Mouse (Mus musculus) myocyte (in vitro differentiated cells): ENCODE data around the gene Elp6. TPM values are rescaled to one million over a fixed set of nuclear protein-coding genes. Genes with fewer than 3 reads are reported as not detected.

Experiments used
- H3K27me3 ChIP-seq: one replicate; pipeline ENCODE4 v1.6.1; 2011; ENCODE audit not compliant: control insufficient read depth, insufficient read depth, insufficient read length
- H3K36me3 ChIP-seq: one replicate; pipeline ENCODE4 v1.6.1; 2011; ENCODE audit not compliant: control insufficient read depth, insufficient read depth
- H3K4me2 ChIP-seq: one replicate; pipeline ENCODE4 v1.6.1; 2011; ENCODE audit warnings: low read depth, control low read depth
- H3K4me3 ChIP-seq: one replicate; pipeline ENCODE4 v1.5.1; 2011; ENCODE audit warnings: mild to moderate bottlenecking, control low read depth, moderate library complexity
- H3K79me2 ChIP-seq: one replicate; pipeline ENCODE4 v1.6.1; 2011; ENCODE audit not compliant: control insufficient read depth, insufficient read depth
- H3ac ChIP-seq: one replicate; pipeline ENCODE4 v1.6.1; 2011; ENCODE audit not compliant: control insufficient read depth, insufficient read length
- CEBPB ChIP-seq: IDR thresholded peaks from 2 replicates; pipeline ENCODE4 v1.6.1; 2011; ENCODE audit warnings: mild to moderate bottlenecking, moderate library complexity; ENCODE audit not compliant: poor library complexity, insufficient read depth, severe bottlenecking
- E2F4 ChIP-seq: IDR thresholded peaks from one replicate; pipeline ENCODE4 v1.6.1; 2011; ENCODE audit warnings: mild to moderate bottlenecking, control low read depth, moderate library complexity; ENCODE audit not compliant: insufficient read depth
- MAX ChIP-seq: IDR thresholded peaks from one replicate; pipeline ENCODE4 v1.6.1; 2011; ENCODE audit warnings: low read depth, mild to moderate bottlenecking, control low read depth
- MYOD1 ChIP-seq, 3 experiments: IDR thresholded peaks; one replicate each; pipeline ENCODE4 v1.6.1; 2011; ENCODE audit warnings: control low read depth in 2 of 3, low read depth in 2 of 3, mild to moderate bottlenecking in 2 of 3, moderate library complexity in 1 of 3; ENCODE audit not compliant: insufficient read length in 2 of 3, control insufficient read depth in 1 of 3
- MYOG ChIP-seq, 3 experiments: IDR thresholded peaks; one replicate each; pipeline ENCODE4 v1.6.1; 2011; ENCODE audit warnings: control low read depth in 2 of 3, low read depth in 2 of 3, mild to moderate bottlenecking in 2 of 3; ENCODE audit not compliant: insufficient read length in 2 of 3, control insufficient read depth in 1 of 3, insufficient read depth in 1 of 3
- POLR2A ChIP-seq: IDR thresholded peaks from one replicate; pipeline ENCODE4 v1.6.1; 2011; ENCODE audit warnings: low read depth, mild to moderate bottlenecking, control low read depth, moderate library complexity; ENCODE audit not compliant: insufficient read length
- POLR2AphosphoS2 ChIP-seq: IDR thresholded peaks from one replicate; pipeline ENCODE4 v1.6.1; 2011; ENCODE audit warnings: low read depth, control low read depth; ENCODE audit not compliant: insufficient read length
- REST ChIP-seq: IDR thresholded peaks from one replicate; pipeline ENCODE4 v1.6.1; 2011; ENCODE audit warnings: mild to moderate bottlenecking, control low read depth, moderate library complexity; ENCODE audit not compliant: insufficient read depth, insufficient read length
- SRF ChIP-seq: IDR thresholded peaks from one replicate; pipeline ENCODE4 v1.6.1; 2011; ENCODE audit warnings: low read depth; ENCODE audit not compliant: control insufficient read depth, insufficient read length
- TCF12 ChIP-seq: IDR thresholded peaks from one replicate; pipeline ENCODE4 v1.6.1; 2011; ENCODE audit warnings: mild to moderate bottlenecking, control low read depth; ENCODE audit not compliant: poor library complexity, insufficient read depth, severe bottlenecking
- TCF3 ChIP-seq: IDR thresholded peaks from one replicate; pipeline ENCODE4 v1.6.1; 2011; ENCODE audit warnings: low read depth, control low read depth; ENCODE audit not compliant: insufficient read length
- USF1 ChIP-seq: IDR thresholded peaks from one replicate; pipeline ENCODE4 v1.6.1; 2011; ENCODE audit warnings: low read depth, mild to moderate bottlenecking, control low read depth, moderate library complexity
- polyA plus RNA-seq: library from polyadenylated mRNA; unstranded; fragments of >200 nt; fragmentation: generic; extraction: Trizol; gene quantifications from one replicate; pipeline ENCODE4 v1.2.1, GENCODE M21; 2012; ENCODE audit warnings: missing spikeins

Gene Elp6
- polyA plus RNA-seq, 1 experiment = 11.9 TPM

GRCm38 (mm10) chr9:110277431-110277881, 27.5 kb upstream of the Elp6 start:
- no peak for TF ChIP-seq E2F4
- no peak for TF ChIP-seq SRF
- no peak for TF ChIP-seq MAX
- TF ChIP-seq USF1 = no peak
- TF ChIP-seq TCF3 = no peak
- TF ChIP-seq POLR2AphosphoS2 = no peak
- TF ChIP-seq MYOG (IDR thresholded peaks at IDR 0.05; ENCODE audit: control insufficient read depth in 1 of 3, insufficient read depth in 1 of 3, insufficient read length in 2 of 3, low read depth in 2 of 3) = no peak
- Histone ChIP-seq H3ac (no peak overlapping the region), H3K4me3 (no peak overlapping the region), H3K36me3 (no peaks in the 10 kb centered on the region), H3K4me2 (no peak overlapping the region), H3K27me3 (peaks cover 10% of the 10 kb centered on the region), H3K79me2 (no peaks in the 10 kb centered on the region)

GRCm38 (mm10) chr9:110284075-110284697, 20.8 kb upstream of the Elp6 start:
- Histone ChIP-seq H3K79me2 (no peaks in the 10 kb centered on the region), H3K27me3 (peaks cover 9% of the 10 kb centered on the region), H3K4me2 (no peak overlapping the region), H3ac (no peak overlapping the region), H3K4me3 (no peak overlapping the region), H3K36me3 (no peaks in the 10 kb centered on the region)
- TF ChIP-seq REST = no peak
- no peak for TF ChIP-seq SRF
- TF ChIP-seq POLR2A = no peak
- no peak for TF ChIP-seq TCF3
- TF ChIP-seq TCF12 = no peak
- TF ChIP-seq CEBPB = no peak
- no peak for TF ChIP-seq E2F4
- no peak for TF ChIP-seq USF1
- no peak for TF ChIP-seq MYOG (IDR thresholded peaks at IDR 0.05; ENCODE audit: control insufficient read depth in 1 of 3, insufficient read depth in 1 of 3, insufficient read length in 2 of 3, low read depth in 2 of 3)
- no peak for TF ChIP-seq MAX
- TF ChIP-seq POLR2AphosphoS2 = no peak
- TF ChIP-seq MYOD1 (IDR thresholded peaks at IDR 0.05; ENCODE audit: control insufficient read depth in 1 of 3, insufficient read length in 2 of 3, low read depth in 2 of 3) = no peak

GRCm38 (mm10) chr9:110287321-110287924, 17.6 kb upstream of the Elp6 start:
- Histone ChIP-seq H3K79me2 (no peaks in the 10 kb centered on the region), H3K36me3 (no peaks in the 10 kb centered on the region), H3ac (no peak overlapping the region), H3K27me3 (peaks cover 5% of the 10 kb centered on the region), H3K4me3 (no peak overlapping the region), H3K4me2 (no peak overlapping the region)
- TF ChIP-seq MYOG (IDR thresholded peaks at IDR 0.05; ENCODE audit: control insufficient read depth in 1 of 3, insufficient read depth in 1 of 3, insufficient read length in 2 of 3, low read depth in 2 of 3) = no peak
- TF ChIP-seq SRF = no peak
- TF ChIP-seq POLR2A = no peak
- no peak for TF ChIP-seq POLR2AphosphoS2
- no peak for TF ChIP-seq CEBPB
- TF ChIP-seq USF1 = no peak
- TF ChIP-seq MYOD1 (IDR thresholded peaks at IDR 0.05; ENCODE audit: control insufficient read depth in 1 of 3, insufficient read length in 2 of 3, low read depth in 2 of 3) = no peak
- no peak for TF ChIP-seq TCF3
- no peak for TF ChIP-seq MAX
- no peak for TF ChIP-seq E2F4

GRCm38 (mm10) chr9:110293254-110293718, 11.7 kb upstream of the Elp6 start:
- Histone ChIP-seq H3ac (no peak overlapping the region), H3K36me3 (no peaks in the 10 kb centered on the region), H3K4me3 (no peak overlapping the region), H3K4me2 (no peak overlapping the region), H3K79me2 (no peaks in the 10 kb centered on the region), H3K27me3 (no peaks in the 10 kb centered on the region)
- TF ChIP-seq POLR2A (no peak), MYOG (IDR thresholded peaks at IDR 0.05; ENCODE audit: control insufficient read depth in 1 of 3, insufficient read depth in 1 of 3, insufficient read length in 2 of 3, low read depth in 2 of 3) (no peak), CEBPB (no peak)

- H3K4me2 ChIP-seq = no peak overlapping the region
- H3K79me2 ChIP-seq = no peaks in the 10 kb centered on the region
Measured at GRCm38 (mm10) chr9:110293873-110294415, 11.0 kb upstream of the Elp6 start.

More at GRCm38 (mm10) chr9:110293873-110294415, 11.0 kb upstream of the Elp6 start:
- Histone ChIP-seq H3ac (no peak overlapping the region), H3K4me3 (no peak overlapping the region), H3K36me3 (no peaks in the 10 kb centered on the region), H3K27me3 (no peaks in the 10 kb centered on the region)
- TF ChIP-seq MAX = no peak
- TF ChIP-seq CEBPB = no peak
- no peak for TF ChIP-seq MYOG (IDR thresholded peaks at IDR 0.05; ENCODE audit: control insufficient read depth in 1 of 3, insufficient read depth in 1 of 3, insufficient read length in 2 of 3, low read depth in 2 of 3)
- TF ChIP-seq REST = no peak
- TF ChIP-seq E2F4 = no peak
- no peak for TF ChIP-seq POLR2A
- no peak for TF ChIP-seq POLR2AphosphoS2
- no peak for TF ChIP-seq TCF3
- TF ChIP-seq TCF12 = no peak
- TF ChIP-seq MYOD1 (IDR thresholded peaks at IDR 0.05; ENCODE audit: control insufficient read depth in 1 of 3, insufficient read length in 2 of 3, low read depth in 2 of 3) = no peak
